Mouse (Mus musculus) liver, embryonic 18 days (tissue): Measurements from ENCODE around the gene AI413582. TPM values are rescaled to one million over a fixed set of nuclear protein-coding genes. Genes with fewer than 3 reads are reported as not detected.

Experiments
- polyA plus RNA-seq: library from polyadenylated mRNA; depleted of rRNA; stranded (reverse); fragments of >200 nt; gene quantifications from 2 replicates; pipeline ENCODE4 v1.2.3, GENCODE M21; 2012; rRNA removed

The AI413582 gene
- 9.3 and 9.6 TPM in 2 replicates for polyA plus RNA-seq

GRCm38 (mm10) chr17:27565163-27565941 lies at the start of gene AI413582:
AI413582 (minus strand) TSS chr17:27565756.

GRCm38 (mm10) chr17:27556315-27557011 lies 9.1 kb downstream of the AI413582 start, which contains the start of gene Hmga1:
Hmga1 (plus strand) TSS chr17:27556497.

GRCm38 (mm10) chr17:27521303-27521702 lies 44.3 kb downstream of the AI413582 start, which contains the start of gene Grm4:
Grm4 (minus strand) TSS chr17:27521403.

Other genes starting within 250 kb of the AI413582 start
- gene Grm4, start 44.4 kb downstream of the AI413582 start, polyA plus RNA-seq = 0.02 TPM in 1 of 2 replicates, not detected in the other
- 79.8 and 88.2 TPM in 2 replicates for gene Hmga1, start 9.3 kb downstream of the AI413582 start, polyA plus RNA-seq
- gene Nudt3, start 57.7 kb upstream of the AI413582 start, polyA plus RNA-seq = 18.4 and 21.8 TPM in 2 replicates
- not detected in 2 replicates for gene RPS10-NUDT3, start 69.5 kb upstream of the AI413582 start, polyA plus RNA-seq
- gene Rps10, start 70.9 kb upstream of the AI413582 start, polyA plus RNA-seq = 1,025 and 1,543 TPM in 2 replicates
- 0.12 and 0.13 TPM in 2 replicates for gene Pacsin1, start 89.8 kb upstream of the AI413582 start, polyA plus RNA-seq
- gene Spdef, start 163.2 kb upstream of the AI413582 start, polyA plus RNA-seq = 0.04 and 0.05 TPM in 2 replicates